Mouse (Mus musculus): Measurements from ENCODE around the gene Ank3. TPM values are rescaled to one million over a fixed set of nuclear protein-coding genes. Genes with fewer than 3 reads are reported as not detected.
A peak's percentile ranks its signal among the peaks of the same experiment; 100 is the strongest.

Gene Ank3
- polyA plus RNA-seq, 1 experiment from 2014 or later: 48.9 TPM

DNA sequence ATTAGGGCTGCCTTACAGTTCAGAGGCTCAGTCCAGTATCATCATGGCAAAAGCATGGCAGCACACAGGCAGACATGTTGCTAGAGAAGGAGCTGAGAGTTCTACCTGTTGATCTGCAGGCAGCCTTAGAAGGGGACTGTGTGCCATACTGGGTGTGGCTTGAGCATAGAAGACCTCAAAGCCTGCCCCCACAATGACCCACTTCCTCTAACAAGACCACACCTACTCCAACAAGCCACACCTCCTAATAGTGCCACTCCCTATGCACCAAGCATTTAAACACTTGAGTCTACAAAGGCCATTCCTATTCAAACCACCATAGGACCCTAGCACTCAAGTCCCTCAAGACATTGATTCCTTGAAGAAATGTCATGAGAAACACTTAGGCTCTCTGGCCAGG lies 643.0 kb downstream of the Ank3 start:
- Histone ChIP-seq H3K27me3 (ENCODE audit: control insufficient read depth, insufficient read depth, low read length) (no peaks in the 10 kb centered on the region), H3K4me3 (ENCODE audit: low read depth, low read length) (no peak overlapping the region), H3K9ac (ENCODE audit: low read depth, low read length) (no peak overlapping the region), H3K4me1 (ENCODE audit: control insufficient read depth, insufficient read depth, low read length) (no peaks in the 10 kb centered on the region), H3K27ac (ENCODE audit: low read depth, low read length) (no peak overlapping the region), H3K36me3 (ENCODE audit: control insufficient read depth, insufficient read depth, low read length) (no peaks in the 10 kb centered on the region), H3K9me3 (replicated peaks; ENCODE audit: control insufficient read depth, low read length) (no peaks in the 10 kb centered on the region), H3K4me2 (no peak overlapping the region)
- no peak for ATAC-seq (replicated peaks; ENCODE audit: insufficient number of reproducible peaks, low FRiP score, low TSS enrichment)

DNA sequence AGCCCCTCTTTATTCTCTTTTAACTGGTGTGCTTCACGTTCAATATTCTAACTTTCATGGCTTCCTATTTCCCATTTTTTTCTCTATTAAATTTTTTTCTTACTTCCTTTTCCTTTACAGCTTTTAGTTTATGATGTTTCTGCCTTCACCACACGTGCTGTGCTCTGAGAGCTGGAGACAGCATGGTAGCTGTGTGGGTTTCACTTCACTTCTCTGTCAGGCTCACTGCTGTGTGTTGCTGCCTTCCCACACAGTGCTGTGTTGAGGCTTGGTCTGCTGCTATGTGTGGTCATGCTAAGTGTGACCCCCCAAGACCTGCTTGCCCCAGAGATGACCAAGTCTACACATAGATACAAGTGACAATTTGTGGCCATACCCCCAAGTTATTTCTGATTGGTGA lies 647.1 kb downstream of the Ank3 start:
- no peak for ATAC-seq (replicated peaks; ENCODE audit: insufficient number of reproducible peaks, low FRiP score, low TSS enrichment)
- Histone ChIP-seq H3K36me3 (ENCODE audit: control insufficient read depth, insufficient read depth, low read length) (no peaks in the 10 kb centered on the region), H3K27me3 (ENCODE audit: control insufficient read depth, insufficient read depth, low read length) (no peaks in the 10 kb centered on the region), H3K4me1 (ENCODE audit: control insufficient read depth, insufficient read depth, low read length) (no peaks in the 10 kb centered on the region), H3K9ac (ENCODE audit: low read depth, low read length) (no peak overlapping the region), H3K4me3 (ENCODE audit: low read depth, low read length) (no peak overlapping the region), H3K4me2 (no peak overlapping the region), H3K27ac (ENCODE audit: low read depth, low read length) (no peak overlapping the region), H3K9me3 (replicated peaks; ENCODE audit: control insufficient read depth, low read length) (no peaks in the 10 kb centered on the region)
- WGBS (ENCODE audit: insufficient replicate concordance): 70% methylated on average over 2 of the region's 2 CpGs

DNA sequence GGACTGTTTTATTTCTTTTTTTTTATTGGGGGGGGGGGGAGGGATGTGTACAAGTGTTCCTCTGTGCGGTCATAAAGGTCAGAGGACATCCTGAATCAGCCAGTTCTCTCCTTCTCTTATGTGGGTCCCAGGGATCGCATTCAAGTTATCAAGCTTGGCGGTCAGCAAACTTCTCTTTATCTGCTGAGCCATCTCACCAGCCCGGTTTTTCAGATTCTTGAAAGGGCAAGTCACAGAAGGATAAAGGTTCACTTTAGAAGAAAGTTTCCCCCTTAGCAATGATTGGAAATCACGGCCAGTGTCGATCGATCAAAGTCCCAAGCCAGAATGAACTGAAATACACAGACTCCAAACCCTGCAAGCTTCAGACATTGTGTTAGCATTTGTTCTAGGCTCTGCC lies 651.2 kb downstream of the Ank3 start:
- H3K4me3 ChIP-seq (ENCODE audit: low read depth, low read length): no peak overlapping the region
- H3K36me3 ChIP-seq (ENCODE audit: control insufficient read depth, insufficient read depth, low read length): no peaks in the 10 kb centered on the region
- no peak overlapping the region for H3K9ac ChIP-seq (ENCODE audit: low read depth, low read length)
- H3K9me3 ChIP-seq (replicated peaks; ENCODE audit: control insufficient read depth, low read length): 0 out of 2 replicates have a peak, but pooled peaks cover 4% of the 10 kb centered on the region
- no peaks in the 10 kb centered on the region for H3K4me1 ChIP-seq (ENCODE audit: control insufficient read depth, insufficient read depth, low read length)
- 73% methylated on average over 7 of the region's 7 CpGs for WGBS (ENCODE audit: insufficient replicate concordance)
- H3K4me2 ChIP-seq: no peak overlapping the region
- H3K27me3 ChIP-seq (ENCODE audit: control insufficient read depth, insufficient read depth, low read length): no peaks in the 10 kb centered on the region
- no peak for ATAC-seq (replicated peaks; ENCODE audit: insufficient number of reproducible peaks, low FRiP score, low TSS enrichment)
- H3K27ac ChIP-seq (ENCODE audit: low read depth, low read length): no peak overlapping the region

DNA sequence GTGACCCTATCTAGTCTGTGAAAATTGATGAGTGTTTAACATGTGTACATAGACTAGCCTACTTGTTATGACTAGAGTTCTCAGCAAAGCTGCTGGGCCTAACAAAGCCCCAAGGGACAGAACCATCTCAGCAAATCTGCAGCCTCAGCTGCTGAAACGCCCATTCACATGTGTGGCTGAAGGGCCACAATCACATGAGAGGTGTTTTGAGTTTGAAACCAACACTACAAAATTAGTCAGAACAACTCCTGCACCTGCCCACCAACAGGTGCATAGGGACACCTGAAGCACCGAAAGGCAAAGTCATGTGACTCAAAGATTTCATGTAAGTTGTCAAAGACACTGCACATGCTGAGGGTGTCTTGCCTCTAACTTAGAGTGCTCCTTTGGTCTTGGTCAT lies 656.7 kb downstream of the Ank3 start:
- peaks cover 5% of the 10 kb centered on the region; the same call in 1 of the 2 replicates for H3K4me1 ChIP-seq (ENCODE audit: control insufficient read depth, insufficient read depth, low read length)
- H3K4me2 ChIP-seq: no peak overlapping the region
- no peak overlapping the region for H3K9ac ChIP-seq (ENCODE audit: low read depth, low read length)
- 95% methylated on average over 2 of the region's 2 CpGs for WGBS (ENCODE audit: insufficient replicate concordance)
- no peaks in the 10 kb centered on the region for H3K36me3 ChIP-seq (ENCODE audit: control insufficient read depth, insufficient read depth, low read length)
- ATAC-seq (replicated peaks; ENCODE audit: insufficient number of reproducible peaks, low FRiP score, low TSS enrichment): no peak
- H3K9me3 ChIP-seq (replicated peaks; ENCODE audit: control insufficient read depth, low read length): 0 out of 2 replicates have a peak, but pooled peaks cover 4% of the 10 kb centered on the region
- H3K27ac ChIP-seq (ENCODE audit: low read depth, low read length): no peak overlapping the region
- no peak overlapping the region for H3K4me3 ChIP-seq (ENCODE audit: low read depth, low read length)
- H3K27me3 ChIP-seq (ENCODE audit: control insufficient read depth, insufficient read depth, low read length): no peaks in the 10 kb centered on the region

DNA sequence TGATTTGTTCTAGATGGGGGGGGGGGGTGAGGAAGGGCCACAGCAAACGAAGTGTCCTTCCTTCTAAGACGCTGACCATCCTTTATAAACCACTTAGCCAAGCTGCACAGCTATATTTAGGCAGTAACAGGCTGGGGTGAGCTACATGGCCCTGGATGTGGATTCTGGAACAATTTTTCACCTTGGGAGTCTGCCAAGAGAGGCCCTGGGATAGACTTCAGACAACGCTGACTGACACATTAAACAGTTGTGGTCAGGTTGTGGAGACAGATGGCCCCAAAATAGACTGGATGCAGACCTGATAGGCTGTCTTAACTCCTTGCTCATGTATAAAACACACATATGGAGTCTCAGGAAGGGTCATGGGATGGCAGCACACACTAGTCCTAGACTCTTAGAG lies 658.5 kb downstream of the Ank3 start:
- no peak overlapping the region for H3K4me2 ChIP-seq
- peak overlapping the region; percentile 75 for H3K27ac ChIP-seq (ENCODE audit: low read depth, low read length)
- 36% methylated on average over 3 of the region's 3 CpGs for WGBS (ENCODE audit: insufficient replicate concordance)
- no peak overlapping the region for H3K9ac ChIP-seq (ENCODE audit: low read depth, low read length)
- 0 out of 2 replicates have a peak, but pooled peaks cover 4% of the 10 kb centered on the region for H3K9me3 ChIP-seq (replicated peaks; ENCODE audit: control insufficient read depth, low read length)
- ATAC-seq (replicated peaks; ENCODE audit: insufficient number of reproducible peaks, low FRiP score, low TSS enrichment): peak; percentile 46; the same call in 1 of the 2 replicates
- peaks cover 5% of the 10 kb centered on the region; the same call in 1 of the 2 replicates for H3K4me1 ChIP-seq (ENCODE audit: control insufficient read depth, insufficient read depth, low read length)
- no peaks in the 10 kb centered on the region for H3K36me3 ChIP-seq (ENCODE audit: control insufficient read depth, insufficient read depth, low read length)
- no peaks in the 10 kb centered on the region for H3K27me3 ChIP-seq (ENCODE audit: control insufficient read depth, insufficient read depth, low read length)
- H3K4me3 ChIP-seq (ENCODE audit: low read depth, low read length): no peak overlapping the region

DNA sequence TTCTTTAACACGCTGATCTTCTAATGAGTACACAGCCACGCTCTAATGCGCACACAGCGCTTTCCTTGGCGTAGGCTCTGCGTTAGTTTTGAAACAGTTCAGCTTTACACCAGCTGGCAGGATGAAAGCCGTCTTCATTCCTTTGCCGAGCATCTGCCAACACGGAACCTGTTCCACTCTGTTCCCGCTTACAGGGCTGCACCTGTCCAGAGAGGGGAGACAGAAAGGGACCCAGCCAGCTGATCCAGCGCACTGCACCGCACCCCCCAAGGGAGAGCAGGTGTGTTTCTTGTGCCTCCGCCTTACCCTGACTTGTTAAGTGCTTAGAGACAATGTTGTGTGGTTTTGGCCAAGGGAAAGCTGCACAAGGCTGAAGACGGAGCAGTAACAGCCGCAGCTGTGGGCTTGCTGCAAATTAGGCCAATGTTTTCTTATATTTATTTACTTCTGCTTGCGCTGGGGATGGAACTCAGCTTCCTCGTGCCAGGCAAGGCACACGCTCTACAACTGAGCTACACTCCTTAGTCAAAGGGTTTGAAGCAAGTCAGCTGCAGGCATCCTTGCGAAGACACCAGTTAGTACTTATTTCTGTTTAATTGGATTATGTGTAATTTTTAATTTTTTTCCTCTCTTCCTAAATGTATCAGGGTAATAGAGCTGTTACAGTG lies 661.6 kb downstream of the Ank3 start:
- ATAC-seq (replicated peaks; ENCODE audit: insufficient number of reproducible peaks, low FRiP score, low TSS enrichment): no peak
- 72% methylated on average over 19 of the region's 19 CpGs for WGBS (ENCODE audit: insufficient replicate concordance)

DNA sequence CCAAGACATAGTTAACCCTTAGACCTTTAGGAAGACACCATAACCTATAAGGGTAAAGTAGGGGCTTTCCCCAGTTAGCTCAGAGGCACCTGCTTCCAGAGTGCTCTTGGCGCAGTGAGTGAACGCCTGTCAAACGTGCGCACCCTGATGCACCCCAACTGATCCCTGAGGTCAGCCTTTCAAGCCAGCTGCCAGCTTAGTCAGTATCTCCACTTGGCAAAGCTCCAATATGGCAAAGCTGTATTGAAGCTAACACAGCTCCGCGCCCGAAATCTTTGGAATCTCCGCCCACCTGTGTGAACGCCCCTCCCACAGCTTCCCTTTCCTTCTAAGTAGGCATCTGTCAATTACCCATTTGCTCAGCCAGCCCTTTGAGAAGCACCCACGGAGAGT lies 662.1 kb downstream of the Ank3 start:
- H3K36me3 ChIP-seq (ENCODE audit: control insufficient read depth, insufficient read depth, low read length): no peaks in the 10 kb centered on the region
- H3K9me3 ChIP-seq (replicated peaks; ENCODE audit: control insufficient read depth, low read length): 0 out of 2 replicates have a peak, but pooled peaks cover 3% of the 10 kb centered on the region
- 30% methylated on average over 10 of the region's 10 CpGs for WGBS (ENCODE audit: insufficient replicate concordance)
- ATAC-seq (replicated peaks; ENCODE audit: insufficient number of reproducible peaks, low FRiP score, low TSS enrichment): no peak
- H3K27ac ChIP-seq (ENCODE audit: low read depth, low read length): no peak overlapping the region
- no peak overlapping the region for H3K9ac ChIP-seq (ENCODE audit: low read depth, low read length)
- peak overlapping the region; percentile 17; the same call in 1 of the 2 replicates for H3K4me2 ChIP-seq
- peaks cover 5% of the 10 kb centered on the region; the same call in 1 of the 2 replicates for H3K4me1 ChIP-seq (ENCODE audit: control insufficient read depth, insufficient read depth, low read length)
- H3K27me3 ChIP-seq (ENCODE audit: control insufficient read depth, insufficient read depth, low read length): no peaks in the 10 kb centered on the region
- no peak overlapping the region for H3K4me3 ChIP-seq (ENCODE audit: low read depth, low read length)

More for the DNA sequence above, 661.6 kb downstream of the Ank3 start:
- Histone ChIP-seq H3K27me3 (ENCODE audit: control insufficient read depth, insufficient read depth, low read length) (no peaks in the 10 kb centered on the region), H3K9me3 (replicated peaks; ENCODE audit: control insufficient read depth, low read length) (0 out of 2 replicates have a peak, but pooled peaks cover 3% of the 10 kb centered on the region), H3K27ac (ENCODE audit: low read depth, low read length) (no peak overlapping the region), H3K4me1 (ENCODE audit: control insufficient read depth, insufficient read depth, low read length) (peaks cover 5% of the 10 kb centered on the region; the same call in 1 of the 2 replicates), H3K9ac (ENCODE audit: low read depth, low read length) (no peak overlapping the region), H3K4me2 (no peak overlapping the region), H3K4me3 (ENCODE audit: low read depth, low read length) (no peak overlapping the region), H3K36me3 (ENCODE audit: control insufficient read depth, insufficient read depth, low read length) (no peaks in the 10 kb centered on the region)

DNA sequence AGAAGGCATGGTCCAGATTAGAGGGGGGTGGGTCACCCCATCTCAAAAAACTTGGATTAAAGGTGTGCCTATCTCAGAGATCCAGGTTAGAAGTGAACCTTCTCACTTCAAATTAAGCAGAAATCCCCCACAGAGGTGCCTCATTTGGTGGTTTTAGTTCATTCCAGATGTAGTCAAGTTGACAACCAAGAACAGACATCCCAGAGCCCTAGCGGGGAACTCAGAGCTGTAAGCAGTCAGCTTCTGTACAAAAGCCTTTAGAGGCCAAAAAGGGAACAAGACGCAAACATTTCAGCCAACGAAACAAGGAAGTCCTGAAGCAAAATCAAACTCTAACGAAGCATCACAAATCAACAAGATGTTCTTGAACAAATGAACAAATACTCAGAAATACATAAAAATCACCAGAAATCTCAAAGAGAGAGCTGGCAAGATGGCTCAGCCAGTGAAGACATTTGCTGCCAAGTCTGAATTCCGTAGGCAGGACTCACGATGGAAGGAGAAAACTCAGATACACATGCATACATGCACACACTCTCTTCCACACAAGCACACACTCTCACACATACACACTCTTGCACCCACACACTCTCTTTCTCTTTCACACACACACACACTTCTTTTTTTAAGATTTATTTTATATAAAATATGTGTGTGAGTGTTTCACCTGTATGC lies 665.4 kb downstream of the Ank3 start:
- 0 out of 2 replicates have a peak, but pooled peaks cover 3% of the 10 kb centered on the region for H3K9me3 ChIP-seq (replicated peaks; ENCODE audit: control insufficient read depth, low read length)
- no peaks in the 10 kb centered on the region for H3K4me1 ChIP-seq (ENCODE audit: control insufficient read depth, insufficient read depth, low read length)
- no peak overlapping the region for H3K9ac ChIP-seq (ENCODE audit: low read depth, low read length)
- H3K4me3 ChIP-seq (ENCODE audit: low read depth, low read length): no peak overlapping the region
- H3K36me3 ChIP-seq (ENCODE audit: control insufficient read depth, insufficient read depth, low read length): no peaks in the 10 kb centered on the region
- no peak for ATAC-seq (replicated peaks; ENCODE audit: insufficient number of reproducible peaks, low FRiP score, low TSS enrichment)
- 90% methylated on average over 6 of the region's 6 CpGs for whole genome bisulfite sequencing (ENCODE audit: insufficient replicate concordance)
- no peak overlapping the region for H3K27ac ChIP-seq (ENCODE audit: low read depth, low read length)
- no peak overlapping the region for H3K4me2 ChIP-seq
- no peaks in the 10 kb centered on the region for H3K27me3 ChIP-seq (ENCODE audit: control insufficient read depth, insufficient read depth, low read length)
